Mouse (Mus musculus) neutrophil, adult 83 days (primary cell): ENCODE results near the gene Olfr390. TPM values are rescaled to one million over a fixed set of nuclear protein-coding genes. Genes with fewer than 3 reads are reported as not detected.

Experiments used
- total RNA-seq, 2 experiments: library from RNA; stranded (reverse); gene quantifications; one replicate each; pipeline ENCODE4 v1.2.4; 2023

The Olfr390 gene
- not detected for total RNA-seq

GRCm38 (mm10) chr11:73782664-73783063, at the start of gene Olfr390:
TSS of gene Olfr390 (plus strand) at chr11:73782964.

GRCm38 (mm10) chr11:73780613-73781012, 2.2 kb upstream of the Olfr390 start, which contains the start of gene Olfr389:
TSS of gene Olfr389 (minus strand) at chr11:73780713.

GRCm38 (mm10) chr11:73802952-73803351, 20.2 kb downstream of the Olfr390 start, which contains the start of gene Olfr391-ps:
TSS of gene Olfr391-ps (minus strand) at chr11:73803052.

GRCm38 (mm10) chr11:73816949-73817348, 34.2 kb downstream of the Olfr390 start, which contains the start of gene Olfr392:
TSS of gene Olfr392 (minus strand) at chr11:73817049.

Other genes starting within 250 kb of the Olfr390 start
- not detected for gene Olfr385, start 190.0 kb upstream of the Olfr390 start, total RNA-seq
- gene Olfr384, start 184.4 kb upstream of the Olfr390 start, total RNA-seq: not detected
- not detected for gene Zfp735, start 94.2 kb upstream of the Olfr390 start, total RNA-seq
- gene Olfr389, start 2.3 kb upstream of the Olfr390 start, total RNA-seq: not detected
- not detected for gene Olfr391-ps, start 20.1 kb downstream of the Olfr390 start, total RNA-seq
- gene Olfr392, start 34.1 kb downstream of the Olfr390 start, total RNA-seq: not detected
- gene Olfr393, start 68.5 kb downstream of the Olfr390 start, total RNA-seq: not detected
- not detected for gene Olfr394, start 107.8 kb downstream of the Olfr390 start, total RNA-seq
- not detected for gene Olfr395, start 126.3 kb downstream of the Olfr390 start, total RNA-seq
- gene Olfr23, start 153.7 kb downstream of the Olfr390 start, total RNA-seq: not detected
- not detected for gene Olfr397, start 177.9 kb downstream of the Olfr390 start, total RNA-seq
- not detected for gene Olfr398, start 207.4 kb downstream of the Olfr390 start, total RNA-seq